Mouse (Mus musculus) frontal cortex, postnatal 36 days (tissue): ENCODE data around the gene Cox8a.

Source experiments
- DNase-seq, 2 experiments: peaks; one replicate each; pipeline ENCODE4 v3.0.0; 2022; ENCODE audit warnings: low spot score in 2 of 2

The Cox8a gene

DNA sequence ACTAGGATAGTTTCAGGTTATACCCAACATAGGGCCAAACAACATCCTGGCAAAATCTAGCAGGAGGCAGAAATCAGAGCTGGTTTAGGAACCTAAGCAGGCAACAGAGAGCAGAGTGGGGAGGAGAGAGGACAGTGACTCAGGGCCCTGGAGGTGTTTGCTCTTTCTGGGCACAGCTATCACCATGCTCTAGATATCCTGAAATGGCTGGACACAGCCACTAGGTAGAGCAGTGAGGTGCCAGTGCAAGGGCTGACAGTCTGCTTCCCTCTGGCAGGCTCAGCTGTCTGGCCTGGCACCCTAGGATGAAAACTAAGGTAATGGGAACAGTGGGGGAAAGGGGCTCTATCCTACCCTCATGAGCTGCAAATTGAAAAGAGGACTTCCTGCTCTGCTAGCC, 6.1 kb upstream of the Cox8a start:
- DNase-seq: no peak

DNA sequence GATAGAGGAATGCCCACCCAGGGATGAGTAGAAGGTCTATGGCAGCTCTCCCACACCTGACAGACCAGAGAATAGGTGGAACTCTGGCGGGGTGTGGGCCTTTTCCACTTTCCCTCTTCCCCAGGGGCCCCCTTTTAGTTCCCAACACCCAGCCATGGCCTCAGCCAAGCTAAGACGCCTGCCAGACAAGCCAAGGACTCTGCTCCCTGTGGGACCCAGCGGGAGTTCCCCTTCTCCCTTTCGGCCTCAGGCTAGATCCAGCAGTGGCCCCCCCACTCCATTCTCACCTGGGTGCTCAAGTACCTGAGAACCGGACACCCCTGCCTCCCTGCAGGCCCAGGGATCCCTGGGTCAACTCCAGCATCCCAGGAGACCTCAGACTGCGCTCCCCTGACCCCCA, 4.8 kb upstream of the Cox8a start:
- DNase-seq: no peak

DNA sequence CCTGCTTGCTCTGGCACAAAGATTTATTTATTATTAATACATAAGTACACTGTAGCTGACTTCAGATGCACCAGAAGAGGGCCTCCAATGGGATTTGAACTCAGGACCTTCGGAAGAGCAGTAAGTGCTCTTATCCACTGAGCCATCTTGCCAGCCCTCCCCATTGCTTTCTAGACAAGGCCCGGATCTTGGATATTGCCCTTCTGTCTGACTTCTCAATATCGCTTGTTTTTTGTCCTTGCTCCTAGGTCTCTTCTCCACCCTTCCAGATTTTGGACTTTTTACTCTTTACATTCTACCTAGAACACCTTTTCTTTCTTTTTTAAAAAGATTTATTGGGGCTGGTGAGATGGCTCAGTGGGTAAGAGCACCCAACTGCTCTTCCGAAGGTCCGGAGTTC, 1.3 kb upstream of the Cox8a start:
- DNase-seq: no peak

DNA sequence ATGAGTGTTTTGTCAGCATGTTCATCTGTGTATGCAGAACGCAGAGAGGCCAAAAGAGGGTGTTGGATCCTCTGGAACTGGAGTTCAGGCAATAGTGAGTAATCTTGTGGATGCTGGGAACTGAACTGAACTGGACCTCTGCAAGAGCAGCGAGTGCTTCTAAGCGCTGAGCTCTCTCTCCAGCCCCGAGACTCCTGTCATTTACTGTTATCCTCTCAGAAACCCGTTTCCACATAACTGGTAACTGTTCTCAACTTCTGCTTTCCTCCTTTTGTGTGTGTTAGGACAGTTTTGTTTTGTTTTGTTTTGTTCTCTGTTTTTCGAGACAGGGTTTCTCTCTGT, 481 bp upstream of the Cox8a start:
- DNase-seq: no peak

DNA sequence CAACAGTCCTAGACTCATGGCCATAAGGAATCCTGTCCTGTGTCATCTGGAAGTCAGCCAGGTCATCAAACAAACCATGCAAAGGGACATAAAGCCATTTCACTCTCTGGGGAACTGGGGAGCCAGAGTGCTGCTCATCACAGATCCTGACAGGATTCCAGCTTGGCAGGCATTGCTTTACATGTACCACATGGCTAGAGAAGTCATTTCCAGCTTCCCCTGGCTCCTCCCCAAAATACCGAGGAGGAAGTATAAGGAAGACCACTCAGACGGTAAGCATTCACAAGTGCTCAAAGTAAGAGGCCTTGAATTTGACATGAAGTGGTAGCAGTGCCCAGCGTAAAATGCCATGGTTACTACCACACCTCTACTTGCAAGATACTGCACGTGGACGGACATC, 2.9 kb downstream of the Cox8a start:
- DNase-seq: no peak

DNA sequence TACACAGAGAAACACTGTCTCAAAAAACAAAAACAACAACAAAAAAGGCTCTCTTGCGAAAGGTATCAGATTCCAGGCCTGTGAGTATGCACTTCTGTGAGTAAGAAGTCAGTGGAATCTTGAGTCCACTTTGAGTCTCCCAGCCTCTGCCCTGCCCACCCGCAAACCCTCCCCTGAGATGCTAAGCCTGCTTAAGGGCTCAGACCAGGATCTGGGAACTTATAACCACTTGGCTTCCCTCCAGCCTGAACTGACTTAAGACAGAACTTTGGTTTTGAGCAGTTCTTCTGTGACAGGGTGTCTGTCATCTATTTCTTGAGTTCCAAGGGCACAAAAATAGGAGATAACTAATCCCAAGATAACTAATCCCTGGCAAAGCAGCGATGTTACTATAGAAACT, 4.4 kb downstream of the Cox8a start:
- no peak for DNase-seq

DNA sequence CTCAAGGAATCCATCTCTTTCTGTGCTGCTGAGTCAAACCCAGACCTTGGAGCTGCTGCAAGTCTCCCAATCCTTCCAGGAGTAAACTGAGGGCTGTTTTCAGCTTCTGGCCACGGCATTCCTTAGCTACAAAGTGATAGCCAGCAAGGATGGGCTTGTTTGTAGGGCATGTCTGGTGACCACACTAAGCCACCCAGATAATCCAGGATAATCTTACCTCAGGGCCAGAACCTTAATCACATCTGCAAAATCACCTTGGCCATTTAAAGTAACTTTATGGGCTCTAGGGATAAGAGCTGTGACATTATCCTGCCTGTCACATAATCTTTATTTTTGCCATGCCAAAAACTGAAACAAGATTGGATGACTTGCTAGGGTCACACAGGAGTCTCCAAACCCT, 5.2 kb downstream of the Cox8a start:
- no peak for DNase-seq

DNA sequence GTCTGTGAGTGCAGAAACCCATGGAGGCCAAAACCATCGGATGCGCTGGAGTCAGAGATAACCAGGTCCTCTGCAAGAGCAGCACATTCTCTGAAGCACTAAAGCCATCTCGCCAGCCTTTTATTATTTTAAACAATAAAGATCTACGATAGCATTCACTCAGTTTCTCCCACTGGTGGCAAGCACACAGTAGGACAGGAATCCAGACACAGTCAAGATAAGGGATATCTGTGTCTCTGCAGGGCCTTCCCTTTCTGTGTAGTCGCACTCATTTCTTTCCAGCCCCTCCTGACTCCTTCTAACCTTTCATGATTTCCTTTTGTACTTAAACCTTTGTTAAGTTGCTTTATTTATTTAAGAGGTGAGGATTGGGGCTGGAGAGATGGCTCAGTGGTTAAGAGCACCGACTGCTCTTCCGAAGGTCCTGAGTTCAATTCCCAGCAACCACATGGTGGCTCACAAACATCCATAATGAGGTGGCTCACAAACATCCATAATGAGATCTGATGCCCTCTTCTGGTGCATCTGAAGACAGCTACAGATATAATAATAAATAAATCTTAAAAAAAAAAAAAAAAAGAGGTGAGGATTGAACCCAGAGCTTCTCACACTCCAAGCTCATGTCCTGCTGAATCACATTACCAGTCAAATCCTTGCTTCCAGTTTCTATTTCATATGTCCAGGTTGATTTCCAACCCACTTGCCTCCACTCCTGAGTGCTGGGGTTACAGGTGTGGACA, 7.3 kb downstream of the Cox8a start:
- no peak for DNase-seq

DNA sequence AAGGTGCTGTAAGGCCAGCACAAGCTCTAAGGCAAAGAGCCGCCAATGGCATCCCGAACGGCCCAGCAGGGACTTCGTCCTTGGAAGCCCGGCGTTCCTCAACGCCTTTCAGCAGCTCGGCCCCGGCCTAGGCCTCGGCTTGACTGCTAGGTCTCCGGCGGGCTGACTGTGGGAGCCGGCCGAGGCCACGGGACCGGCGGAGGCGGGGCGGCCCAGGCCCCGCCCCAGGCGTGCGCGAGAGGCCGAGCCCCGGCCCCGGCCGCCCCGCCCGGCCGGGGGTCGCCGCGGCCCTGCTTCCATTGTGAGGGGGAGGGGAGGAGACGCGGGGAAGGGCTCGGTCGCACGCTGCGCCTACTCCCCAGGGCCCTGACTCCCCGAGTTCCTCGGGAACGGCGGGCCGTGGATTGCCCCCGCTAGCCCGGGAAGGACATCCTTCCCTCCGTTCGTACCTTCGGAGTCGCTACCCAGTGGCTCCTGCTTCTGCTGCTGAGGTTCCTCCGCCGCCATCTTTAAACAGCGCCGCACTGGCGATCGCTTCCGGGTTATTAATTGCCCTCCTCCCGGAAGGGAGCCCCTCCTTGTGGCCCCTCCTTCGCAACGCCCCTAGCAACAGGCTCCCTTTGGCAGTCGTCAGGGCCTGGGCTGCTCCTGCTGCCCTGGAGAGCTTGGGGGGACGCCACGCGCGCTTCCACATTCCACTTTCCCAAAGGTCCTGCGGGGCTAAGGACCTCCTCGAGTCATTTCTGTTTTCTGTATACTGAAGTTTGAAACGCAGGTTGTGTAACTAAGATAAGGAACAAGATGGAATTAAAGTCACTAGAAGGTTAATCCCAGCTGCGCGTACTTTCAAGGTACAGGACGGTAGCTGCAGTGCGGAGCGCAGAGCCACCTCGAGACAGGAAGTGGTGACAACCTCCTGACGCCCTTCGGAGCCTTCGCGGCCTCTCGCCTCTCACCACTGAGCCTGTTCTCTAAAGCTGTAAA, 11.4 kb downstream of the Cox8a start, which contains the start of gene Otub1:
Otub1 (minus strand) TSS at position 564 of the 984 bp plus-strand sequence.
- DNase-seq: peak; percentile 92 to 94

DNA sequence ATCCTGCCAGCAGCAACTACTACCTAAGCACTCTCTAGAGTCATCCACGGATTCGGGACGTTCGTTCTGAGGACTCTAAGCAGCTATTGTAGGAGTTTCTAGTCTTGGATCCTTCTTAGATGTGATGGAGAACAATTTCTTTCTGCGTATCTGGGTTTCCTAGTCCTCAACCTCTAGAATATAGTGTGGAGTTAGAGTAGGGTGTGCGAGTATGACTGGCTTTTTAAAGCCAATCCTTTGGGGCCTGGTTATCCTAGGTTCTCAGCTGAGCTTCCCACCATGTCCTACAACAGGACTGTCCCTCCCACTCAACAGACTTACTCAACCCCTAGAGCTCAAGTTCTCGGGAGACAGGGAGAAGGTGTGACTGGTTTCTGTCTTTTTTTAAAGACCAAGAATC, 12.1 kb downstream of the Cox8a start:
- no peak for DNase-seq

DNA sequence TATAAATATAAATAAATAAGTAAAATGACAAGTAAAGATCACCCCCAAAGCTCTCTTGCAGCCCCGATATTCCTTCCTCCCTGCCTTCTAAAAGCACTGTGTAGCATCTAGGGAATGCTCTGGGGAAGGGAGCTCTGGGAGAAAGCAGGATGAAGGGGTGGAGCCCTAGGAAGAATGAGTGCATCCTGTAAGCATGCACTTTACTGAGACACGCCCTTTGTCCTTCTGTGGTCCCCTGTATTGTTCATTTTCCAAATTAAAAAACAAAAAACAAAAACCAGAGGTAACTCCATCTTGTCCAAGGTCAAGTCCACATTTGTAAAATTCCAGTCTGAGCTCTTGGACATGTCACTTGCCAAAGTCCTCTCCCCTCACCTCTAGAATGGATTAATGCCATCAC, 12.5 kb downstream of the Cox8a start:
- DNase-seq: no peak

DNA sequence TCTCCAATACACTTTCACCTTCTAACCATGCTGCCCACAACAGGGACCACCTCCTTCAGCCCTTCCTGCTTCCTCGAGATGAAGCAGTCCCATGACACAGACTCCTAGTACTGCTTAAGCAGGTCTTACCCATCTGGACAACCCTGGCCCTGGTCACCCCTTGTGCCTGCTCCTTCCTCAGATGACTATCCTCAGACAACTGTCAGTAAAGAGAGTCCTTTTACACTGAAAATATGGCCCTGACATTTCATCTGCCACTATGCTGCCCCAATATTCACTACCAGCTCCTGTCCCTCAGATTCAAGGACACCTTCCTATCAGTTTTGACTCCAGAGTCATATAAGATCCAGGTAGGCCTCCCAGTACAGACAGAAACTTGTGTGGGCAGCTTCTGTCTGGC, 17.0 kb downstream of the Cox8a start:
- no peak for DNase-seq

DNA sequence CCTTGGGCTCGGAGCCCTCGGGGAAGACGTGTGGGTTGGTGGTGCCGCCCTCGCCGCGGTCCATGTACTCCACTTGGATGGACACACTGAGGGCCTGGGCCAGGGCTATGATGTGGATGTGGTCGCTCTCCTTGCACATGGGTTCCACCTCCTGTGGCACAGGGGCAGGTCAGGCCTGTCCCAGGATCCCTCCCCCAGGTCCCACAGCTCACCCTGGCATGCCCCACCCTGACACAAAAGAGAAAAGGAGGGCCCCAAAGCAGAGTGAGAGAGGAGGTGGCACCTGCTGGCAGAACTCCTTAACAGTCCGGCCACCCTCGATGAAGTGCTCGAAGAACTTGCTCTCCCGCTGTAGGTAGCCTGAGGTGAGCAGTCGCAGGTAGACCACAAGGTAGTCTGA, 18.3 kb downstream of the Cox8a start:
- no peak for DNase-seq

DNA sequence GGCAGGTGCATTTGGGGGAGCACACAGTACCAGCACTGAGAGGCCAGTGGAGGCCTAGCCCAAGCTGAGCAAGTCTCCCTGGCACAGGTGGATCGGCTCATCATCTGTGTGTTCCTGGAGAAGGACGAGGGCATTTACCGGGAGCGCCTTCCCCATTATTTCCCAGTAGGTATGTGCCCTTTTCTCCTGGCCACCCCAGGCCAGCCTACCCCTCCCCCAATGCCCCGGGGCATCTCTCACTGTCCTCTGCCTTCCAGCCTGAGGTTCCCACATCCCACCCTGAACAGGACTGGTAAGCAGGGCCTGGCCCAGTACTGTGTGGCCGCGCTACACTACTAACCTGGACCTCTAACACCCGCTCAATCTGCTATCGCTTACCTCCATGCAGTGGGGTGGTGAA, 20.0 kb downstream of the Cox8a start:
- DNase-seq: no peak

DNA sequence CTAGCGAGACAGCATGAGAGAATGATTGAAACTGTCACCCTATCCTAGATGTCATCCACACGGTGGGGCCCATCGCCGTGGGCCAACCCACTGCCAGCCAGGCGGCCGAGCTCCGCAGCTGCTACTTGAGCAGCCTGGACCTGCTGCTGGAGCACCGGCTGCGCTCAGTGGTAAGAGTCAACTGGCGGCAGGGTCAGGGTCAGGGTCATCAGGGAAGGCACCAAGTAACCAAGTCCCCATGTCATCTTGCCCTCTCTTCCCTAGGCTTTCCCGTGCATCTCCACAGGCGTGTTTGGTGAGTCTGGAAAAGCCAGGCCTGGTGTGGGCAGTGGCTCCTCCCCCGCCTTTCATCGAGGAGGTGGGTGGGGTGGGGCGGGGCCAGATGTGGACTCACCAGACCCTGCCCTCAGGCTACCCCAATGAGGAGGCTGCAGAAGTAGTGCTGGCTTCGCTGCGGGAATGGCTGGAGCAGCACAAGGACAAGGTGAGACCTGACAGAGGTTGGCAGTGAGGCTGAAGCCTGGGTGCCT, 20.6 kb downstream of the Cox8a start:
- no peak for DNase-seq

DNA sequence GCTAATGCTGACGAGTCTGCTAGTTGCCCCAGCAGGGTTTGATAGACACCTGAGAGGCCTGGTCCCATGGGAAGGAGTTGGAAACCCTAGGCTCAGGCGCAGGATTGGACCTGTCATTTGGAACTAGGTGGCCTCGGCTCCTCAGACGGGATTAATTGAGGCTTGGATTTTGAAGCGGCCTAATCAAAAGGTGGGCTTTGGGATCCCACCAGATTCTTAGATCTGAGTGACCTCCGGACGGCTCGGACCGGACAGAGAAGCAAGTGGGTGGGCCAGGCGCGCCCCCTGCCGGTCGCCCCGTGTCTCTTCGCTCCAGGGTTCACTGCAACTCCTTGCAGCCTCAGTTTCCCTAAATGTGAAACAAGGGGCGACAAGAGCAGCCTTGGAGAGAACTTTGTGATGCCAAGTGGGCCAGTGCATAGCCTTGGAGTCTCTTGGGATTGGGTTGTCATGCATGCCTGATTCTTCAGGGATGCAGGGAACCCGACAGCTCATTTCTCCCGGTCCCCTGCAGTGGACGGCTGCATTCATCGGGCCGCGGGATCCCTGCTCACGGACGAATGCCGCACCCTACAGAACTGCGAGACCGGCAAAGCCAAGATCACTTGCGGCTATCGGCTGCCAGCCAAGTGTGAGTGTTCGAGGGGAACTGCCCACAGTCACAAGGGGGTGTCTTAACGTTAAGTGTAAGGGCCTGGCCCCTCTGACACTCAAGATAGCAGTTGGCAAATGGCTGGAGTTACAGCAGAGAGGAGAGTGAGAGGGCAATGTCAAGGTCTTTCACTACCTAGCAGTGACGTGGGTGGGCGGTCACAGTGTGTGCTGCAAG, 21.3 kb downstream of the Cox8a start:
- DNase-seq: peak; percentile 63 to 64

DNA sequence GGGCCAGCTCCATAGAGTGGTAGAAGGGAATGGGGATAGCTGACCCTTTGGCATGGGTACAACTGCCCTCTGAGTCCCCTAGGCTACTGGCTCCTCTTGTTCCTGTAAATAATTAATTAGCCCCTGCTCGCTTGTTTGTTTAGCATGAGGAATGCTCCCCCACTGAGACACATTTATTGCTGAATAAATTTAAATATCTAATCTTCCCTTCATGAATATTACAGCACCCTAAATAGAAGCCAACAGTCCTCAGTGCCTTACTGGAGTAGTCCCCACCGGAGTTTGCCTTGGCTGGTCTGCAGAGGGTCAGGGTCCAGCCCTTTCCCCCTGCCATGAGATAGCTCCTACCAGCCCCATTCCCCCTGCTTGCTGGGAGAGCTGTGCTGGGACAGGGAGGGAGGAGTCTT, 24.9 kb downstream of the Cox8a start:
- no peak for DNase-seq

DNA sequence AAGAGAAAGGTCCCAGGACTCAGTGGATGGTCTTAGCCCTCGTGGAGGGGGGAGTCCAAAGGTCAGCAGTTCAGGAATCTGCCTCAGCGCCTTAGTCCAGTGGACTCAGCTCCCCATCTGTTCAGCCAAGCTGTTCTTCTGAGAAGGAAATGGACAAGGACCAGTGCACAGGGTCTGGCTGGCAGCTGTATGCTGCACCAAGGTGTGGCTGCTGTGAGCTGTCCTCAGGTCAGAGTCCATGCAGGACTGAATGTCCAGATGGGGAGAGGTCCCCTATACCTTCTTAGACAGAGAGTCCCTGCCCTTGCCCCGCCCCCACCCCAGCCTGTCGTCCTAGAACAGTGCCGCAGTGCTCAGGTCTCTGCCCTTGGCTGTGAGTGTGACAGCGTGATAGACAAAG, 25.8 kb downstream of the Cox8a start:
- DNase-seq: no peak

DNA sequence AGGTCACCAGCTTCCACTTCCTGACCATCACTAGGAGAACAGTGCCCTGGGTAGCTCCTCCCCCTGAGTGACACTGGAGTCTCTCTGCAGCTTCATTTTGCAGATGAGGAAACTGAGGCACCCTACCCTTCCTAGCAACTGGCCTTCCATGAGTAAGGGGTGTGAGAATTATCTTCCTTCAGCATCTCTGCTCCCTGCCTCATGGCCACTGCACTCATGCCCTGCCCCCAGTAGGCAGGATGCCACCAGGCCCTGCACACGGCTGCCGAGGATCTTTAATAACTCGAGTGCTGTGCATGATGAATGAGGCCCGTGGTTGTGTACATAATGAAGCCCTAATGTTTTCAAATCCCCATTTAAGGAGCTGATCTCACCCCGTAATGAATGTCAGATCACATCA, 26.4 kb downstream of the Cox8a start:
- DNase-seq: no peak

DNA sequence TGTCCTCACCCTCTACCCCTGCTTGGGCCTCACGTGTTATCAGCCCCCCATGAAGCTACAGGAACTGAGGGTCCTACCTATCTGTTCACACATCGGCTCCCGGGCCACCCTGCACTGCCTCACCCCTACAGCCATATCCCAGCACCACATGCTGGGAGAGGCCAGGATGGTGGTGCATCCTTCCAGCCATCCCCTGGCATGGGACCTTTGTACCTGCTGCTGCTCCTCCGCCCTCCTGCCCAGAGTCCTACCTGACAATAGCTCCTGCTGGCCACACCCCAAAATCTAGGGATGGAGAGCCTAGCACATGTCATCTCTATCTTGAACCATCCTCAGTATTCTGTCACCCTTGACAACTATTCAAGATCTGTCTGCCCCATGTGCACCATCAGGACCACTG, 28.4 kb downstream of the Cox8a start:
- DNase-seq: no peak

DNA sequence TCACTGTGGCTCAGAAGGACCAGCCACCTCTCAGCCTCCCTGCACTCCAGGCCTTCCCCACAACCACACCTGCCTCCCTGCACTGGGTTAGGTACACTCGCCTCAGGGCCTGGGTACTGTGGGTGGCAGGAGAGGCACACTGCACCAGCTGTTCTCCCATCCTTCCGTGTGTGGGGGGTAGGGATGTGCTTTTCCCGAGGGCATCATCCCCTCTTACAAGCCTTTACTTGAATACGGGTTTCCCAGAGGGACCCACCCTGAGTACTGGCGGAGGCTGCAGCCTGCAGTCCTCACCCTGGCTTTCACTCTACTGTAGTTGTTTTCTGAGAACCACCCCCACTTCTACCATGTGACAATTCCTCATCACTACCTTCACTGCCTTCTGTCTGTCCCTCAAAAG, 30.3 kb downstream of the Cox8a start:
- DNase-seq: no peak

DNA sequence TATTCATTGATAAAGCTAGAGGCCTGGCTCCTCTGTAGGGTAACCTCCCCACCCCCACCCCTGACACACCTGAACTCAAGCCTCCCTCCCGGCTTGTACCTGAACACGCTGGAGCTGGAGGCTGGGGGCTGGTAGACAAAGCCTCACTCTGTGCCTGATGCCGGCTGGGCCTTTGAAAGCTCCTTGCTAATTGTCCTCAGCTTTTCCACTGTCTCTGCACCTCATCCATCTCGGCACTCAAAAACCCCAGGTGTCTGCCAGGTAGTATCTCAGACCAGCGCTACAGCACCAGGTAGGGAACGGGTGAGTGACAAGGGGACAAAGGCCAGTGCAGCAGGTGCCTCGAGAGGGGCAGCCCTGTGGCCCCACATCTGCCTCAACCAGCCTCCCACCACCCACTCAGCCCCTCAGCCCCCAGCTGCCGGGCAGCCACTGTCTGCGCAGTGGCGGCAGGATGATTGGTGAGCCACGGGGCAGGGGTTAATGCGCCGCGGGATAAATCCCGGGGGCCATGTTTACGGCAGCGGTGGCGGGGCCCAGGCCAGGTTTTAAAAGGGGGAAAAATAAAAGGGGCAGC, 31.6 kb downstream of the Cox8a start:
- no peak for DNase-seq
